Mouse (Mus musculus): ENCODE results near the gene Mlh3. TPM values are rescaled to one million over a fixed set of nuclear protein-coding genes. Genes with fewer than 3 reads are reported as not detected.

Gene Mlh3
- polyA plus RNA-seq, 1 experiment from 2014 or later: 6.7 TPM

Small RNA genes within 50 kb of the gene (microRNA-seq; reads per million reads assigned to microRNA genes)
- 0.34 reads per million for gene Mir6938 (ENCODE audit: borderline number of aligned reads)

Other genes starting within 250 kb of the Mlh3 start
- 2.5 and 3.1 TPM in 2 replicates for gene Prox2, start 159.8 kb downstream of the Mlh3 start, polyA plus RNA-seq (2014; fragmentation: Nextera tagmentation; extraction: Ambion mirVana)
- 170 and 200 TPM in 2 replicates for gene Dlst, start 159.8 kb downstream of the Mlh3 start, polyA plus RNA-seq (2014; fragmentation: Nextera tagmentation; extraction: Ambion mirVana)
- 0.94 and 1.3 TPM in 2 replicates for gene Rps6kl1, start 119.3 kb downstream of the Mlh3 start, polyA plus RNA-seq (2014; fragmentation: Nextera tagmentation; extraction: Ambion mirVana)
- gene Pgf, start 92.8 kb downstream of the Mlh3 start, polyA plus RNA-seq (2014; fragmentation: Nextera tagmentation; extraction: Ambion mirVana): 9.0 and 12.7 TPM in 2 replicates
- 60.4 and 60.6 TPM in 2 replicates for gene Eif2b2, start 51.1 kb downstream of the Mlh3 start, polyA plus RNA-seq (2014; fragmentation: Nextera tagmentation; extraction: Ambion mirVana)
- 68.6 and 70.6 TPM in 2 replicates for gene Acyp1, start 17.8 kb upstream of the Mlh3 start, polyA plus RNA-seq (2014; fragmentation: Nextera tagmentation; extraction: Ambion mirVana)
- 0.69 and 0.93 TPM in 2 replicates for gene Zc2hc1c, start 18.0 kb upstream of the Mlh3 start, polyA plus RNA-seq (2014; fragmentation: Nextera tagmentation; extraction: Ambion mirVana)
- 10.5 and 15.6 TPM in 2 replicates for gene Nek9, start 68.8 kb upstream of the Mlh3 start, polyA plus RNA-seq (2014; fragmentation: Nextera tagmentation; extraction: Ambion mirVana)
- 330 and 334 TPM in 2 replicates for gene Tmed10, start 104.2 kb upstream of the Mlh3 start, polyA plus RNA-seq (2014; fragmentation: Nextera tagmentation; extraction: Ambion mirVana)
- gene Fos, start 203.3 kb upstream of the Mlh3 start, polyA plus RNA-seq (2014; fragmentation: Nextera tagmentation; extraction: Ambion mirVana): 4.5 and 6.3 TPM in 2 replicates